Mouse (Mus musculus) kidney, embryonic 14.5 days (tissue): ENCODE results near the gene Alg14. TPM values are rescaled to one million over a fixed set of nuclear protein-coding genes. Genes with fewer than 3 reads are reported as not detected.

Experiments used
- ATAC-seq: fragments of 200-750 bp; cut with Nextera tagmentation; 2 replicates; pipeline ENCODE4 v1.8.0; 2017; ENCODE audit warnings: moderate number of reproducible peaks, mild to moderate bottlenecking, moderate TSS enrichment, moderate library complexity; ENCODE audit not compliant: low FRiP score, low TSS enrichment
- H3K27ac ChIP-seq: fragments of 300-500 bp; sonication (generic); 2 replicates; pipeline ENCODE4 v1.5.1; 2014; ENCODE audit warnings: low read depth, mild to moderate bottlenecking, low read length, moderate library complexity, mixed read lengths
- H3K27me3 ChIP-seq: fragments of 300-500 bp; sonication (generic); 2 replicates; pipeline ENCODE4 v1.6.1; 2014; ENCODE audit warnings: mild to moderate bottlenecking, low read length; ENCODE audit not compliant: control insufficient read depth, insufficient read depth
- H3K36me3 ChIP-seq: fragments of 300-500 bp; sonication (generic); 2 replicates; pipeline ENCODE4 v1.6.1; 2014; ENCODE audit warnings: low read length, mixed read lengths; ENCODE audit not compliant: control insufficient read depth, insufficient read depth
- H3K4me1 ChIP-seq: fragments of 300-500 bp; sonication (generic); 2 replicates; pipeline ENCODE4 v1.6.1; 2014; ENCODE audit warnings: low read length, mixed read lengths; ENCODE audit not compliant: control insufficient read depth, insufficient read depth
- H3K4me2 ChIP-seq: fragments of 300-500 bp; sonication (generic); replicated peaks from 2 replicates; pipeline ENCODE4 v1.6.1; 2014; ENCODE audit warnings: low read depth, mild to moderate bottlenecking, low read length
- H3K4me3 ChIP-seq: fragments of 300-500 bp; sonication (generic); 2 replicates; pipeline ENCODE4 v1.5.1; 2014; ENCODE audit warnings: mild to moderate bottlenecking, low read length
- H3K9ac ChIP-seq: fragments of 300-500 bp; sonication (generic); 2 replicates; pipeline ENCODE4 v1.6.1; 2014; ENCODE audit warnings: low read depth, mild to moderate bottlenecking, low read length, moderate library complexity
- H3K9me3 ChIP-seq: fragments of 300-500 bp; sonication (generic); 2 replicates; pipeline ENCODE4 v1.6.1; 2016; ENCODE audit warnings: low read length; ENCODE audit not compliant: control insufficient read depth
- WGBS: fragments of 180-500 bp; shearing (Covaris S2); extraction: QIAGEN DNeasy Blood & Tissue Kit; methylation state at CpG from one replicate; pipeline ENCODE4 v1.1.7; 2014; 5-methylcytosine and 5-hydroxymethylcytosine counted together
- polyA plus RNA-seq: library from polyadenylated mRNA; unstranded; fragments of >200 nt; fragmentation: Nextera tagmentation; extraction: Ambion mirVana; gene quantifications from 2 replicates; pipeline ENCODE4 v1.2.1, GENCODE M21; 2014

The Alg14 gene
- polyA plus RNA-seq, 1 experiment from 2014 or later: 41.3 TPM

DNA sequence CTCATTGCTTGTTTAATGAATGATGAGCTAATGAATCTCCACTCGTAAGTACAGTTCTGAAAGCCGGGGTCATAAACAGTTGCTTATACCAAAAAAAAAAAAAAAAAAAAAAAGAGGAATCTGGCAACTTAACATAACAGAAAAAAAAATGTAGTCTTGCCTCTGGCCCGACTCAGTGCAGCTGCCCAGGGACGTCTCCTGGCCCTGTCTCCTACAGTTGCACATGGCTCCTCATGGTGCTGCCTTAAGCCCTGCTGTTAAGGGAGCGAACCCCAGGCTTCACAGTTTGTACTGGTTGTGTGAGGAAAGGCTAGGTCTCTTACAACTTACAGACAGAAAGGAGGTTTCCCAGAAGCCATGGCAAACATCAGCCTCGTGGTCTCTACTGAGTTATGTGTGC, 22.6 kb downstream of the Alg14 start:
- H3K4me2 ChIP-seq: no peak overlapping the region
- H3K36me3 ChIP-seq: no peaks in the 10 kb centered on the region
- no peak for ATAC-seq
- no peaks in the 10 kb centered on the region for H3K9me3 ChIP-seq
- no peak overlapping the region for H3K9ac ChIP-seq
- H3K27ac ChIP-seq: no peak overlapping the region
- 74% methylated on average over 6 of the region's 6 CpGs for WGBS
- H3K27me3 ChIP-seq: no peaks in the 10 kb centered on the region
- H3K4me3 ChIP-seq: no peak overlapping the region
- 0 out of 2 replicates have a peak, but pooled peaks cover 6% of the 10 kb centered on the region for H3K4me1 ChIP-seq

DNA sequence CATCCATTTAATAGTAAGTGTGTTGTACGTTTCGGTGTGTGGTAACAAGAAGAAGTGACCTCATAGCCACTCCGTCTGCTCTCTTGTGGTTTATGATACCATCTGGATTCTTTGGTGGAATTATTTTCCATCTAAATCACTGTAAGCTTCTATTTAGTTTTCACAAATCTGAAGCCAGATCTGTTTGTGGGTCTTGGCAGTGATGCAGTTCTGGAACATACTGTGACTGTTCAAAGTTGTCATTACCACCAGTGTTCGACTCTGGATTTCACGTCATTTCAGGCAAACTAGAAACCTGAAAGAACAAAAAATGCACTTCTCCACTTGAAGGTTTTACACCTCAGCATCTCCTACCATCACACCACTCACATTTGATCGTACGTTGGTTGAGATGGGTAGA, 23.9 kb downstream of the Alg14 start:
- Histone ChIP-seq H3K27ac (no peak overlapping the region), H3K4me2 (no peak overlapping the region), H3K36me3 (no peaks in the 10 kb centered on the region), H3K4me1 (0 out of 2 replicates have a peak, but pooled peaks cover 6% of the 10 kb centered on the region), H3K27me3 (no peaks in the 10 kb centered on the region), H3K4me3 (no peak overlapping the region), H3K9me3 (no peaks in the 10 kb centered on the region), H3K9ac (no peak overlapping the region)
- ATAC-seq: no peak
- WGBS: 95% methylated on average over 7 of the region's 7 CpGs

DNA sequence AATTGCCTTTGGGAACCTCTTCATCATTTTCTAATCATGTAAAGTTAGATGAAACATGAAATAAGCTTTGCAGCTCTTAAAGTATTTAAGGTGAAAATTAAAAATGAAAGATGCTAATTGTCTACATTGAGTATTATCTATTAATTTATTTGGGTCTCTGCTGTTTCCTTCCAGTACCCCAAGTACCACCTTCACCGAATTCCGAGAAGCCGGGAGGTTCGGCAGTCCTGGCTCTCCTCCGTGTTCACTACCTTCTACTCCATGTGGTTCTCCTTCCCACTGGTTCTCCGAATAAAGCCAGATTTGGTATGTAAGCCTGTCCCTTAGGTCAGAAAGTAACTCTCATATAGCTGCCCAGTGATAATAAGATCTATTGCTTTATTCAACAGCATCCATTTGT, 28.3 kb downstream of the Alg14 start:
- 90% methylated on average over 6 of the region's 6 CpGs for WGBS
- no peaks in the 10 kb centered on the region for H3K9me3 ChIP-seq
- no peak overlapping the region for H3K4me3 ChIP-seq
- no peaks in the 10 kb centered on the region for H3K27me3 ChIP-seq
- ATAC-seq: no peak
- no peak overlapping the region for H3K9ac ChIP-seq
- H3K36me3 ChIP-seq: no peaks in the 10 kb centered on the region
- H3K27ac ChIP-seq: no peak overlapping the region
- H3K4me2 ChIP-seq: no peak overlapping the region
- H3K4me1 ChIP-seq: no peaks in the 10 kb centered on the region

DNA sequence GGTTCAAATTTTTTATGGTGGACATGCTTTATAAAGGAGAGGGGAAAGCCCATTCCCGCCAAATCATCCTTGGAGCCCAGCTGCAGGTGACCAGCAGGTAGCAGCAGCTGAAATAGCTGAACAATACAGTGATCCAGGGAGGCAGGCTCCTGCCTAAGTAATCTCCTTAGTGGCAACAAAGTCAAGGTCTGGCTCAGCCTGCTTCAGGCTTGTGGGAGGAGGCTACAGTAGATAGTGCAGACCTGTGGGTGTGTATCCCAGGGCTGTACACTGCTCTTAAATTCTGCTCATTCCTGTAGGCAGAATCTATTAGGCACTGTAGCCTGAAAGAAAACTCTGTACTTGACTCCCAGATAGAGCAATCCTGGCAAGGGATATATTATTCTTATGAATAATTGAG, 29.3 kb downstream of the Alg14 start:
- Histone ChIP-seq H3K27ac (no peak overlapping the region), H3K9ac (no peak overlapping the region), H3K4me2 (no peak overlapping the region), H3K9me3 (no peaks in the 10 kb centered on the region), H3K36me3 (no peaks in the 10 kb centered on the region), H3K4me3 (no peak overlapping the region), H3K27me3 (no peaks in the 10 kb centered on the region), H3K4me1 (no peaks in the 10 kb centered on the region)
- no peak for ATAC-seq
- WGBS: 85% methylated on average over 1 of the region's 1 CpGs

DNA sequence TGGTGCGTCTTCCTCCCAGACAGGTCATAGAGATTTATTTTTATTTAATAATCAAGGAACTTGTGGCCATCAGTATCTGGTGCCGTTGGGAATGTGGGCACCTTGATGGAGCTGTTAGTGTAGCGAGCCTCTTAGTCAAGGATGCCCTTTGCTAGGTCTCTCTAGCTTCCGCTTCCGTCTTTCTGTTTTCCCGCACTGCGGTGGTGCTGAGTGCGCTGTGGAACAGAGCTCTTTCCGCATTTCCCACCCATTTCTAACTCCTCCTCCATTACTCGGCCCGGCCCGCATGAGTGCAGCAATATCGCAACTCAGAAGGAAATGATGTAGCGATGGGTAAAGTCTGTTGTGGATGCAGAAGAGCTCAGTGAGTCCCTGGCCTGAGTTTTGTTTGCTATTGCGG, 31.8 kb downstream of the Alg14 start:
- Histone ChIP-seq H3K27ac (no peak overlapping the region), H3K9me3 (no peaks in the 10 kb centered on the region), H3K4me1 (no peaks in the 10 kb centered on the region), H3K36me3 (no peaks in the 10 kb centered on the region), H3K4me3 (no peak overlapping the region), H3K27me3 (no peaks in the 10 kb centered on the region), H3K4me2 (no peak overlapping the region), H3K9ac (no peak overlapping the region)
- ATAC-seq: no peak
- WGBS: 97% methylated on average over 15 of the region's 15 CpGs

DNA sequence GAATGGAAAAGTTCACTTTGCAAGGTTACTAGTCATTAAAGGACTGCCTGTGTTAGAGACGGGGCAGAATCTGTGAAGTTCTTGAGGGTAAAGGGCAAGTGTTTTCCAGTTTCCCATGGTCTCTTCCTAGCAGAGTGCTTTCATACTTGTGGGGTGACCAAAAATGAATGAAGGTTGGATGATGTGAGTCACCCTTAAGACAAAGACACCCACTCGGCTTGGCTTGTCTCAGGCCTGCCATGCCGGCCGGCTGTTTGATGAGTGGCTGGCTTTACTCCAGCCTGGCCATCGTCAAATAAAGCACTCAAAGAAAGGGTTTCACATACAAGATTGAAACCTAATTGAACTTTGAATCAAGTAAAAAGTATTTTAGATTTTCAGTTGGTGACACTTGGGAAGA, 35.8 kb downstream of the Alg14 start:
- Histone ChIP-seq H3K9ac (no peak overlapping the region), H3K9me3 (no peaks in the 10 kb centered on the region), H3K27ac (no peak overlapping the region), H3K36me3 (no peaks in the 10 kb centered on the region), H3K4me2 (no peak overlapping the region), H3K4me1 (no peaks in the 10 kb centered on the region), H3K27me3 (no peaks in the 10 kb centered on the region), H3K4me3 (no peak overlapping the region)
- whole genome bisulfite sequencing: 90% methylated on average over 5 of the region's 5 CpGs
- no peak for ATAC-seq

DNA sequence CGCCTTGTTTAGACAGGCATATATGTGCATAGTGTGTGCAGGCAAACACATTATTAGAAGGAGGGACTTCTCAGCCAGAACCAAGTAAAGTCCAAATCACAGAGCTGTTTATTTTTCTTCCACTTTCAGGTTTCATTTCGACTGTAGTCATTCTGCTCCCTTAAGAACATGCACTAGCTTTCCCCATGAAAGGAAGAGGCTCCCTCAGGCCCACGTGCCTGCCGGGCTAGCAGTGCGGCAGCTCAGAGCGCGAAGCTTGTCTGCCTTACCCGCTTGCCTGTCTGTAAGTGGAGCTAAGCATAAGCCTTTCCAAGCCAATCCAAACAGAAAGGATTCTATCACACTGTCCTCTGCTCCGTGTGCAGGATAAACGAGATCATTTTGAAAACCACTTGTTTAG, 38.1 kb downstream of the Alg14 start:
- no peak for ATAC-seq
- Histone ChIP-seq H3K4me3 (no peak overlapping the region), H3K27ac (no peak overlapping the region), H3K9ac (no peak overlapping the region), H3K27me3 (no peaks in the 10 kb centered on the region), H3K4me2 (no peak overlapping the region), H3K4me1 (no peaks in the 10 kb centered on the region), H3K9me3 (no peaks in the 10 kb centered on the region), H3K36me3 (no peaks in the 10 kb centered on the region)
- 71% methylated on average over 10 of the region's 10 CpGs for WGBS

DNA sequence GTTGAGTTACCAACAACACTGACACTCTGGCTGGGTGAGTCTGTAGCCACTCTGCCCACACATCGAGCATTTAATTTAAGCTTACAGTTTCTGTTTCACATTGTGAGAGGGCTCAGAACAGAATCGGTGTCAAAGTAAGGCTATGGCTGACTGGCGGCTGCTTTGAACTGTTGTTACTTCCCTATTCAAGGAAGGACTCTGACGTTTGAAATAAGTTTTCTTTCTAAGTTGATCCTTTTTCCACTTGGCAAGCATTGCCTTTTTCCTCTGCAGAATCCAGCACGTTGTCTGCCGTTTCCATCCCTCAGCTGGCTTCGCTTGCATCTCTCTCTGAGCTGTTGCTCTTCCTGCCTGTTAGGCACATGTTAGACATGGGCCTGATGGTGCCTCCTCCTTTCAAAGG, 38.7 kb downstream of the Alg14 start:
- H3K4me3 ChIP-seq: no peak overlapping the region
- ATAC-seq: no peak
- 72% methylated on average over 7 of the region's 7 CpGs for WGBS
- no peaks in the 10 kb centered on the region for H3K9me3 ChIP-seq
- H3K4me2 ChIP-seq: no peak overlapping the region
- H3K36me3 ChIP-seq: no peaks in the 10 kb centered on the region
- H3K27me3 ChIP-seq: no peaks in the 10 kb centered on the region
- no peak overlapping the region for H3K27ac ChIP-seq
- H3K4me1 ChIP-seq: no peaks in the 10 kb centered on the region
- H3K9ac ChIP-seq: no peak overlapping the region

DNA sequence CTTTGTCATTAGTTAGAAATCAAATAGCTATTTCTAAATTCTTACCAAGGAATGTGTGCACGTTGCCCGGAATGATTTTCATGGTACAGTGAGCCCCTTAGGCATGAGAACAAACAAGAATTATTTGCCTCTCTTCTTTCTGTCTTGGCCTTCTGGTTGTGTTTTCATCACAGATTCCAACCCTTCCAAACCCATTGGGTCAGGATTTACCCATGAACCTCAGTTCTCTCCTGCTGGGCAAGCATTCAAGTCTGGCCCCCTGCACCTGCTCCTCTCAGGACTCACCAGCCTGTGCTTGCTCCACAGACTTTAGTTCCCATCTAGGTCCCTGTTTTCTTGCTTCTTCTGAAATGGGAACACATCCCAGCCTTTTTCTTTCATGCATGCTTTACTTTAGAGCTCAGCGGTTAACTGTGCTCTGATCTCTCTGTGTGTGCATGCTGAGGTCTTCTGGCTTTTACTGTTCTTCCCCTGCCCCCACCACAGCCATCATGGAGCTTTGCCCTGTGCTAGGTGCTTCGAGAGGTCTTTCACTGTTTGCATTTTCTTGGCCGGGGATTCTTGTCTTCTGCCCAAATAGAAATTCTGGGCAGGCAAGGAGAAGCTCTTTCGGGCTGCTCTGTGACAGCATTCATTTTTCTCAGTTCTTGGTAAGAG, 44.8 kb downstream of the Alg14 start:
- peaks cover 3% of the 10 kb centered on the region for H3K4me1 ChIP-seq
- no peaks in the 10 kb centered on the region for H3K9me3 ChIP-seq
- no peak overlapping the region for H3K9ac ChIP-seq
- no peaks in the 10 kb centered on the region for H3K27me3 ChIP-seq
- H3K27ac ChIP-seq: no peak overlapping the region
- no peak for ATAC-seq
- H3K36me3 ChIP-seq: no peaks in the 10 kb centered on the region
- 83% methylated on average over 6 of the region's 6 CpGs for WGBS
- no peak overlapping the region for H3K4me3 ChIP-seq
- H3K4me2 ChIP-seq: no peak overlapping the region
